Mouse (Mus musculus) cerebellum, postnatal 25 days (tissue): ENCODE results near the gene Ifi202b.
A peak's percentile ranks its signal among the peaks of the same experiment; 100 is the strongest.
"Not testable (repeated sequence)": the region's sequence is repeated elsewhere in the genome, so short reads cannot be mapped to it uniquely, and the experiment has no call there.

ENCODE experiments used
- DNase-seq, 2 experiments: peaks; one replicate each; pipeline ENCODE4 v3.0.0; 2021; ENCODE audit warnings: mixed read lengths in 2 of 2

Gene Ifi202b

DNA sequence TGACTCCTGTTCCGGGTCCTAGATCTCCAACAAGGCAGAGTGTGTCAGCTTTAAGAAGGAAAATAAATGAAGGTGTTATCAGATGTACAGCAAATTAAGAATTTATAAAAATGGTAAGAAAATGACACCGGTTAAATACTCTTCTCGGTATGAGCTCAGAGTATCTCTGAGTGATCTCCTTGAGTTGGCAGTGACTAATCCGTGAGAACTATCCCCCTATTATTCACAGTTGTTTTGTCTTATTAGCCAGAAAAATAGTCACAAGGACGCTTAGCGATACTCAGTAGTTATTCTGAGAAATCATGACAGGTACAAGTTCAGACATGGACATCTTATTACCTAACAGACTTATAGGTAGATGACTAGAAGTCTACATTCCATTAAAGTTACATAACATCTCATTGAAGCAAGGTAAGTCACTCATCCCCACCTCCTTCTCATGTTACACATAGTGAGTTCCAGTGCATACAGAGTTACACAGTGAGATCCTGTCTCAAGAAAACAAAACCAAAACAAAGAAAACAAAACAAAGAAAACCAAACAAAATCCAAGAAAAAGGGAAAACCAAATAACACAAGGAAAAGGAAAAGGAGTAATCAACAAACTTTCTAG is at the start of gene Ifi202b:
Ifi202b (minus strand) TSS at position 51 of the 612 bp plus-strand sequence.
- not testable (repeated sequence) for DNase-seq

- no peak for DNase-seq
Observed at GRCm38 (mm10) chr1:174031698-174032097, 49.2 kb upstream of the Ifi202b start, which contains the start of gene Ifi205. Gene Ifi205 (minus strand): TSS chr1:174031810.

- not testable (repeated sequence) for DNase-seq
Observed at GRCm38 (mm10) chr1:174007050-174007449, 24.5 kb upstream of the Ifi202b start.

- not testable (repeated sequence) for DNase-seq
Observed at GRCm38 (mm10) chr1:174004352-174005109, 22.0 kb upstream of the Ifi202b start.

DNA sequence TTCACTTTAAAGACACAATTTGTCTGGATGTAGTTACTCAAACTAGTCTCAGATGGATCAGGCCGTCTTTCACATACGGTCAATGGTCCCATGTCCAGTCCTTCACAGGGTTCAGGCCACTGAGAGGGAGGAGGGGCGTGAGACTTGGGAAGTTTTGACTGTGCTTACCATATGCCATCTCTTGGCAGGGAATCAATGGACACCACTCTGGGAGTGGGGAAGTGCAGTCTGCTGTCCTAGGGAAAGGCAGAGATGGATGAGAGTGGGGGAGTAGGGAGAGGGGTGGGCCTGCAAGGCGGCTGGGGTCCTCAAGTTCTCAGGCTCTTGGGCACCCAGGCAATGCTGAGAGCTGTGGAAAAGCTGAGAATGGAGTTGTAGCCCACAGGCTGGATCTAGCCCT is 12.5 kb upstream of the Ifi202b start:
- peak; percentile 34 to 38 for DNase-seq

- not testable (repeated sequence) for DNase-seq
Observed at GRCm38 (mm10) chr1:173981038-173981437, 1.5 kb downstream of the Ifi202b start.

GRCm38 (mm10) chr1:173977622-173978021 is 4.9 kb downstream of the Ifi202b start:
- no peak for DNase-seq

DNA sequence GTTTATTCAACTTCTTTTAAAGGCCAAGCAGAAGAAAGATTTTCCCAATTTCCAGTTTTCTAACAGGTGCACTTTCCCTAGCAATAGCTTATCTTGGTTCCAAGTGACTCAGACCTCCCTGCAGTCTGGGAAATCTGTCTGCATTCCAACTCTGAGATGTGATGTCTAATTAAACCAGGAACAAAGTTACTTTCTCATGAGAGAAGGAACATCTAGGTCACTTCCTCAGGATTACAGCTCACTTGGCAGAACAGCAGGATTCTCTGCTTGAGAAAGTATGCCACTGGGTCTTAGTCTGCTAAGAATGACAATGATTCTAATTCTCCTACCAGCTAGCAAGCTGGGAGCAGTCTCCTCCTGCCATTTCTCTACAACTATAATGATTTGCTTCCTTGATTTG is 9.4 kb downstream of the Ifi202b start:
- DNase-seq: no peak

- not testable (repeated sequence) for DNase-seq
Observed at GRCm38 (mm10) chr1:173961491-173961890, 21.1 kb downstream of the Ifi202b start.

DNA sequence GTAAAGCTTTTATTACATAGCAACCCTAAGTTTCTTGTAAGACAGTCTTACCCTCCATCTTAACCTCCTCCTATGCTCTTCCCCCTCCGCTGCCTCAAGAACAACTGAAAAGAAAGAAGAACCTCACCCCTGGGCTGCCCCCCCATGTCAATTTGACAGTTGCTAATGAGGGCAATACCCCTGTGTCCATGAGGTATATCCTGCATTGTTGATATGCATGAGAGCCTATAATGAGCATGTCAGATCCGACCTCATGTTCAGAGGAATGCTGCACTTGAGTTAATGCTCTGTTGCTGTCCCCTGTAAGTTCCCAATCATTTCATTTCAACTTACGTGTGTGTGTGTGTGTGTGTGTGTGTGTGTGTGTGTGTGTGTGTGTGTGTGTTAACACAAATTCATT is 22.5 kb downstream of the Ifi202b start:
- not testable (repeated sequence) for DNase-seq

DNA sequence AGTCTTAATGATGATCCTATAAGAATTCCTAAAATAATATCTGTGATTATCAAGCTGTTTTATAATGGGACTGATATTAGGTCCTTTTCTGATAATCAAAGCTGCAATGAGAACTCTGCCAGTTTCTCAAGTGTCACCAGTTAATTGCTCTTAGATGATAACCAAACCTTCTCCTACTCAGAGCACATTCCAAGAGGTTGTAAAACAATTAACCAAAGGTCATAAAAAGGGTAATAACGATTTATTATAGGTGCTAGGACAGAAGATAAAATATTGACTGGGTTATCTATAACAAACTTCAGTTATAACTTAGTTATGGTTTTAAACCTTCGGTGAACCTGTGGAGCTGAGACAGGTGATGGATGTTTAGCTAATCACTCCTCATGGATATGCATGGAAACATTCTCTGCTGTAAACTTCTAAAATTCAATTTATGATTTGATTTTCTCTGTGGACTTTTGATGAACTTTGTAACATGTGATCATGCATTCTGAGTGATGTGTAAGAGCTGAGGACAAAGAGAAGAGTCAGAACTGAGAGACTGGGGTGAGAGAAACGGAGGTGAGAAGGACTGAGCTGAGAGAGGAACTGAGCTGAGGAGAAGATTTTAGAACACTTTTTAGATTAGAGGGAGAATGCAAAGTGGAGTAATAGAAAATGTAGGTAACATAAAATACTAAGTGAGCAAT is 26.6 kb downstream of the Ifi202b start:
- not testable (repeated sequence) for DNase-seq

- DNase-seq: no peak
Observed at GRCm38 (mm10) chr1:173955071-173955796, 27.3 kb downstream of the Ifi202b start.

- no peak for DNase-seq
Observed at GRCm38 (mm10) chr1:173953563-173953962, 29.0 kb downstream of the Ifi202b start.

DNA sequence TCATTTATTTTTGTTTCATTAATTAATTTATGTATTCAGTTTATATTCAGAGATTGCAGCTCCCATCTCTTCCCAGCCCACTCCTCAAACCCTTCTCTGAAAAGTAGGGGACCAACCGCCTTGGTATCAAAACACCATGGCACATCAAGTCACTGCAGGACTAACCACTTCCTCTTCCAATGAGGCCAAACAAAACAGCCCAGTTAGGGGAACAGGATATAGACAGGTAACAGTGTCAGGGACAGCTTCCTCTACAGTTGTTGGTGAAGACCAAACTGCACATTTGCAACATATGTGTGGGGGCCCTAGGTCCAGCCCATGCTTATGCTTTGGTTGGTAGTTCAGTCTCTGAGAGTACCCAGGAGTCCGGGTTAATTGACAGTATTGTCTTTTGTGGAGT is 33.5 kb downstream of the Ifi202b start:
- not testable (repeated sequence) for DNase-seq

DNA sequence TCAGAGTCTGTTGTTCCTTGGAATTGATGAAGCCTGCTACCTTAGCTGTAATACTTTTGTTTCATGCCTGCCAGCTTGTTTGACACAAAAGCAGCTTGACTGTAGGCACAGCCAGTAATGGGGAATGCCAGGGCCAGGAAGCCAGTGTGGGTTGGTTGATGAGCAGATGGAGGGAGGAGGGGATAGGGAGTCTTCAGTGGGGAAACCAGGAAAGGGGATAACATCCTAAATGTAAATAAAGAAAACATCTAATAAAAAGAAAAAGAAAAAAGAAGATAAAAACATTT is 39.8 kb downstream of the Ifi202b start:
- DNase-seq: peak; percentile 27 to 48

- peak in 1 of 2 experiments; percentile 4 for DNase-seq
Observed at GRCm38 (mm10) chr1:173941924-173942779, 40.4 kb downstream of the Ifi202b start, which contains the start of the genes Mndal and Ifi203. Gene Mndal (minus strand): TSS chr1:173942491. Gene Ifi203 (minus strand): TSS chr1:173942672.

- DNase-seq: not testable (repeated sequence)
Observed at GRCm38 (mm10) chr1:173941522-173941921, 41.0 kb downstream of the Ifi202b start.

DNA sequence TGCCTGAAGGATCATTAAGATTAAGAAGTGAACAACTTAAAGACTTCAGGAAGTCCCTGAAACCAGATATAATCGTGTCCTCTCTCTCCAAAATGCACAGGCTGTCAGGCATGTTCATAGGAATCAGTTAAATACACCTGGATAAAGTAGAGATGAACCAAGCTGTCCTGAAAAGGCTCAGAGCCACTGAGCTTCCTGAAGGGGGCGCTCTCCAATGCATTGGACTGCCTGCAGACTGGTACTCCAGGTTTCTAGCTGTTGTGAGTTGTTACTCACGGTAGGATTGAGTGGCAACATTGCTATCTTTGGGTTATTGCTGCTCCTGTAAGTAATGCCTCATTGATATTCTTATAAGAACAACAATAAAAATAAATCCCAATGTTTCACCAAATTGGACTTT is 63.3 kb downstream of the Ifi202b start:
- DNase-seq: not testable (repeated sequence)

DNA sequence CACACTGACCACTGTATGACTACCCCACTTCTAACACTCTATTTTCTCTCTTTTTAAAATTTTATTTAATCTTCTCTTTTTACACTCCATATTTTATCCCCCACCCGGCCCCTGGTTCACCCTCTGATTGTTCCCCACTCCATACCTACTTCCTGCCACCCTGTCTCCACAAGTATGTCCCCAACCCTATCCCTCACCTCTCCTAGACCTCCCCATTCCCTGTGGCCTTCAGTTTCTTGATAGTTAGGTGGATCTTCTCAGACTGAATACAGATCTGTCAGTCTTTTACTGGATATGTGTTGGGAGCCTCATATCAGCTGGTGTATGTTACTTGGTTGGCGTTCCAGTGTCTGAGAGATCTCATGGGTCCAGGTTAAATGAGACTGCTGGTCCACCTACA is 68.0 kb downstream of the Ifi202b start:
- DNase-seq: no peak

- not testable (repeated sequence) for DNase-seq
Observed at GRCm38 (mm10) chr1:173913256-173913791, 69.2 kb downstream of the Ifi202b start.
